Mouse (Mus musculus) adipocyte (in vitro differentiated cells): Measurements from ENCODE around the gene Prkg2.

Experiments used
- DNase-seq: peaks from one replicate; pipeline ENCODE4 v3.0.0-alpha.2; 2016; ENCODE audit warnings: low spot score

The Prkg2 gene

GRCm38 (mm10) chr5:98975877-98976672 lies 61.1 kb downstream of the Prkg2 start:
- no peak for DNase-seq

GRCm38 (mm10) chr5:98966679-98967078 lies 70.5 kb downstream of the Prkg2 start:
- no peak for DNase-seq

- DNase-seq: no peak
Observed at GRCm38 (mm10) chr5:98965139-98965538, 72.0 kb downstream of the Prkg2 start.

- DNase-seq: no peak
Observed at GRCm38 (mm10) chr5:98964367-98964766, 72.8 kb downstream of the Prkg2 start.

- no peak for DNase-seq
Observed at GRCm38 (mm10) chr5:98962472-98962871, 74.7 kb downstream of the Prkg2 start.

GRCm38 (mm10) chr5:98955576-98955975 lies 81.6 kb downstream of the Prkg2 start:
- DNase-seq: no peak

- peak; percentile 80 for DNase-seq
Observed at GRCm38 (mm10) chr5:98953386-98953785, 83.8 kb downstream of the Prkg2 start.

- DNase-seq: no peak
Observed at GRCm38 (mm10) chr5:98951566-98951965, 85.6 kb downstream of the Prkg2 start.

- DNase-seq: peak; percentile 48
Observed at GRCm38 (mm10) chr5:98950495-98951092, 86.6 kb downstream of the Prkg2 start.

GRCm38 (mm10) chr5:98949784-98950183 lies 87.4 kb downstream of the Prkg2 start:
- no peak for DNase-seq

GRCm38 (mm10) chr5:98946656-98947055 lies 90.5 kb downstream of the Prkg2 start:
- DNase-seq: no peak

- DNase-seq: peak; percentile 41
Observed at GRCm38 (mm10) chr5:98946117-98946620, 91.0 kb downstream of the Prkg2 start.

GRCm38 (mm10) chr5:98943776-98944175 lies 93.4 kb downstream of the Prkg2 start:
- peak; percentile 16 for DNase-seq

GRCm38 (mm10) chr5:98940731-98941130 lies 96.4 kb downstream of the Prkg2 start:
- no peak for DNase-seq

GRCm38 (mm10) chr5:98939631-98940208 lies 97.4 kb downstream of the Prkg2 start:
- DNase-seq: no peak

GRCm38 (mm10) chr5:98939116-98939515 lies 98.0 kb downstream of the Prkg2 start:
- DNase-seq: no peak

- no peak for DNase-seq
Observed at GRCm38 (mm10) chr5:98937879-98938278, 99.3 kb downstream of the Prkg2 start.

GRCm38 (mm10) chr5:98936650-98937049 lies 100.5 kb downstream of the Prkg2 start:
- DNase-seq: no peak

GRCm38 (mm10) chr5:98935930-98936329 lies 101.2 kb downstream of the Prkg2 start:
- DNase-seq: no peak

- DNase-seq: no peak
Observed at GRCm38 (mm10) chr5:98922921-98923320, 114.2 kb downstream of the Prkg2 start.

- DNase-seq: no peak
Observed at GRCm38 (mm10) chr5:98921608-98922007, 115.5 kb downstream of the Prkg2 start.

- no peak for DNase-seq
Observed at GRCm38 (mm10) chr5:98918716-98919115, 118.4 kb downstream of the Prkg2 start.

GRCm38 (mm10) chr5:98902339-98902738 lies 134.8 kb downstream of the Prkg2 start:
- peak; percentile 63 for DNase-seq
